Mouse (Mus musculus) testis, adult 2 months (tissue): ENCODE measurements around the gene Dnajc25. TPM values are rescaled to one million over a fixed set of nuclear protein-coding genes. Genes with fewer than 3 reads are reported as not detected.

Experiments used
- H3K27ac ChIP-seq: fragments of 200-500 bp; 2 replicates; pipeline ENCODE4 v1.5.1; 2012; ENCODE audit warnings: low read depth, low read length; ENCODE audit not compliant: control insufficient read depth, insufficient read depth
- H3K27me3 ChIP-seq: fragments of 200-500 bp; 2 replicates; pipeline ENCODE4 v1.6.1; 2012; ENCODE audit warnings: mild to moderate bottlenecking, low read length, moderate library complexity; ENCODE audit not compliant: control insufficient read depth, insufficient read depth
- H3K36me3 ChIP-seq: fragments of 200-500 bp; 2 replicates; pipeline ENCODE4 v1.6.1; 2012; ENCODE audit warnings: mild to moderate bottlenecking, low read length; ENCODE audit not compliant: control insufficient read depth, insufficient read depth
- H3K4me1 ChIP-seq: fragments of 200-500 bp; 2 replicates; pipeline ENCODE4 v1.6.1; 2012; ENCODE audit warnings: low read length; ENCODE audit not compliant: control insufficient read depth, insufficient read depth
- H3K4me3 ChIP-seq: fragments of 200-500 bp; 2 replicates; pipeline ENCODE4 v1.5.1; 2012; ENCODE audit warnings: low read depth, mild to moderate bottlenecking, low read length, moderate library complexity, mixed read lengths; ENCODE audit not compliant: control insufficient read depth
- CTCF ChIP-seq: fragments of 200-500 bp; IDR thresholded peaks from 2 replicates; pipeline ENCODE4 v1.5.1; 2012; ENCODE audit warnings: low read depth, mild to moderate bottlenecking, inconsistent platforms, low read length, moderate library complexity; ENCODE audit not compliant: control insufficient read depth, insufficient read depth, insufficient replicate concordance
- POLR2A ChIP-seq: fragments of 200-500 bp; IDR thresholded peaks from 2 replicates; pipeline ENCODE4 v1.6.1; 2012; ENCODE audit warnings: low read depth, mild to moderate bottlenecking, inconsistent platforms, low read length, moderate library complexity; ENCODE audit not compliant: control insufficient read depth
- polyA plus RNA-seq: library from polyadenylated mRNA; depleted of rRNA; stranded (reverse); fragments of >200 nt; gene quantifications from 2 replicates; pipeline ENCODE4 v1.2.3, GENCODE M21; 2012; rRNA removed

The Dnajc25 gene
- polyA plus RNA-seq, 1 experiment, result 4.7 TPM

DNA sequence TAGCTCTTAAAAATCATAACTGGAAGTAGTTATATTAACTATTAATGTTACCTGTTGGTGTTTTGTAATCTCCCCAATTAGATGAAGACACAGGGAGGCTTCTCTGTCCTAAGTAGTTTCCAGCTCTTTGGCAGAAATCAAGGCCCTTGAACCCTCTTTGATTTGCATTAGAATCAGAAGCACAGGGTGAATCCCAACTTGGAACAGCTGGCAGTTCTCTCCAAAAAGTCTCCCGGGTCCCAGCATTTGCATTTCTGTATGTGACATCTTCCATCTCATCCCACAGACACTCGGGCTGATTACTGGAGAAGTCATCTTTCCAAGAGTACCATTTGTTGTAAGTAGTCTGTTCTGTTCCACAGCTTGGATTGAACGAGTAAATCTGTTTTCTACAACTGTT is 52.4 kb downstream of the Dnajc25 start:
- H3K27ac ChIP-seq, result no peak overlapping the region

DNA sequence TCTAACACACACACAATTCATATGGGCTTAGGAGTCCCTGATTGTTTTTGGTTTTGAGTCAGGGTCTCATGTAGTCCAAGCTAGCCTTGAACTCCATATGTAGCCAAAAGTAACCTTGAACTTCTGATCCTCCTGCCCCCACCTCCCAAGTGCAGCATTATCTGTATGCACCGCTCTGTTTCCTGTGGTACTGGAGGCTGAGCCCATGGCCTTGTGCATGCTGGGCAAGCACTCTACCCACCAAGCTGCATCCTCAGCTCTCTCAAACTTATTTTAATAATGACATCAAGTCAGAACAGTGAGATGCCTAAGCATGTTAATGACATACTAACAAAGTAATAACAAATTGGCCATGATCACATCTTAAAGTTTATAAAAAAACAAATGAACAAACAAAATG is 56.2 kb downstream of the Dnajc25 start:
- no peaks in the 10 kb centered on the region; the same call in 1 of the 2 replicates for H3K36me3 ChIP-seq
- TF ChIP-seq POLR2A (no peak), CTCF (no peak)
- H3K4me3 ChIP-seq, result no peak overlapping the region
- H3K27me3 ChIP-seq, result no peaks in the 10 kb centered on the region
- H3K27ac ChIP-seq, result no peak overlapping the region
- no peaks in the 10 kb centered on the region for H3K4me1 ChIP-seq

More for the DNA sequence above, 52.4 kb downstream of the Dnajc25 start:
- Histone ChIP-seq H3K27me3 (no peaks in the 10 kb centered on the region), H3K4me1 (no peaks in the 10 kb centered on the region), H3K36me3 (no peaks in the 10 kb centered on the region; the same call in 1 of the 2 replicates), H3K4me3 (no peak overlapping the region)
- no peak for TF ChIP-seq POLR2A
- no peak for TF ChIP-seq CTCF

DNA sequence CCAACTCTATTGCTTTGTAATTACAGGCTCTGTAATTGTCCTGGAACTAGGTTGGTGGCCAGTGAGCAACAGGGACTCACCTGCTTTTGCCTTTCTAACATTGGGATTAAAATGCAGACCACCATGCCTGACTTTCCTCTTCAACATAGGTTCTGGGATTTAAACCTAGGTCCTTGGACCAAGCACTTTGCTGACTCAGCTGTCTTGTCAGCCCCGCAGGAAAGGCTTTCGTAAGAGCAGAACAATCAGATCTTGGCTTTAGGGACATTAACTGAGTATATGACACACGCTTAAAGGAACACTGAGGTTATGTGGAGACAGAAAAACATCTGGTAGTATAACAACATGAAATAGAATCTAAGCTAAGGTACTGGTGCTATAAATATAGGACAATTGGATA is 63.1 kb downstream of the Dnajc25 start:
- H3K4me1 ChIP-seq, result no peaks in the 10 kb centered on the region
- H3K27ac ChIP-seq, result no peak overlapping the region
- 0 out of 2 replicates have a peak, but pooled peaks cover 1% of the 10 kb centered on the region for H3K36me3 ChIP-seq
- no peaks in the 10 kb centered on the region for H3K27me3 ChIP-seq
- TF ChIP-seq CTCF (no peak), POLR2A (no peak)
- H3K4me3 ChIP-seq, result no peak overlapping the region

DNA sequence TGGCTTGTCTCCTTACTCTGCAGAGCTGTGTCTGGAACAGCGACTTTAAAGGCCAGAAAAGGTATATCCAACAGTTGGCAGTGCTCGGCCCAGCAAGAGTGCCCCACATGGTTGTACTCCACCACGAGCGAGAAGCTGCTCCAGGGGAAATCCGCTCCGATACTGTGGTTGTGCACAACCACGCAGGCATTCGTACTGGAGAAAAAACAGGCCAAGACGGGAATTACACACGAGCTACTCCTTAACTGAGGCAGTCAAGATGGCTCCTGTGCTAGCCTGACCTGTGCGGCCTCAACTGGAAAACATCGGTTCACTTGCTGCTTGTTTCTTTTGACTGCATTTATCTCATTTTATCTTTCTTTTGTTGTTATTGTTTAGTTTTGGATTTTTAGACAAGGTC is 67.7 kb downstream of the Dnajc25 start:
- no peaks in the 10 kb centered on the region for H3K4me1 ChIP-seq
- H3K36me3 ChIP-seq, result 0 out of 2 replicates have a peak, but pooled peaks cover 1% of the 10 kb centered on the region
- H3K4me3 ChIP-seq, result no peak overlapping the region
- no peaks in the 10 kb centered on the region for H3K27me3 ChIP-seq
- TF ChIP-seq CTCF (no peak), POLR2A (no peak)
- no peak overlapping the region for H3K27ac ChIP-seq

DNA sequence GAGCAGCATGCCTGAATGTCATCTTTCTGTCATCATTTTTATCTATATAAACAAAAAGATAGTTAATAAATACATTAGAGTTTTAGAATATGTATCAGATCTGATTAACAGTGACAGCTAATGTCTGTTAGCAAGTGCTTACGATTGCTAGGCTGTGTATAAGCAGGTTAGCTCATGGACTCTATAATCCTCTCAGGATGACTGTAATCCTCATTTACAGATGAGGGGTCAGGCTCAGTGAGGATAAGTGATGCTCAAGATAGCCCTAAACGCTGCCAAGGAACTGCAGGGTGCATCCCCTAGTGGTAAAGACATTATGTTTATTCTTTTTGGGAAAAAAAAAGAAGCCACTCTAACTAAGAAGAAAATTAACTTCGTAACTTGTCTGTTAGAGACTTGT is 74.4 kb downstream of the Dnajc25 start:
- no peaks in the 10 kb centered on the region for H3K4me1 ChIP-seq
- TF ChIP-seq POLR2A, result no peak
- no peak for TF ChIP-seq CTCF
- H3K27ac ChIP-seq, result no peak overlapping the region
- peaks cover 1% of the 10 kb centered on the region; the same call in 1 of the 2 replicates for H3K36me3 ChIP-seq
- no peak overlapping the region for H3K4me3 ChIP-seq
- H3K27me3 ChIP-seq, result no peaks in the 10 kb centered on the region

Other genes starting within 250 kb of the Dnajc25 start
- gene Olfr267, start 207.3 kb upstream of the Dnajc25 start, polyA plus RNA-seq, result 0.07 and 0.11 TPM in 2 replicates
- gene Ecpas, start 82.3 kb upstream of the Dnajc25 start, polyA plus RNA-seq, result 8.8 and 10.2 TPM in 2 replicates
- 0.48 and 0.49 TPM in 2 replicates for gene Zkscan16, start 51.4 kb upstream of the Dnajc25 start, polyA plus RNA-seq
- 8.5 and 12.0 TPM in 2 replicates for gene Ptgr1, start 7.9 kb upstream of the Dnajc25 start, polyA plus RNA-seq
- gene Gm20503, start 8.1 kb downstream of the Dnajc25 start, polyA plus RNA-seq, result not detected in 2 replicates
- 11.7 and 11.9 TPM in 2 replicates for gene Gng10, start 40.0 kb downstream of the Dnajc25 start, polyA plus RNA-seq
- gene AI481877, start 143.9 kb downstream of the Dnajc25 start, polyA plus RNA-seq, result 2.6 and 3.0 TPM in 2 replicates
- 7.3 and 9.8 TPM in 2 replicates for gene Ugcg, start 194.2 kb downstream of the Dnajc25 start, polyA plus RNA-seq